Mouse (Mus musculus): Measurements from ENCODE around the gene Brd1.
"Not testable (repeated sequence)": the region's sequence is repeated elsewhere in the genome, so short reads cannot be mapped to it uniquely, and the experiment has no call there.

DNA sequence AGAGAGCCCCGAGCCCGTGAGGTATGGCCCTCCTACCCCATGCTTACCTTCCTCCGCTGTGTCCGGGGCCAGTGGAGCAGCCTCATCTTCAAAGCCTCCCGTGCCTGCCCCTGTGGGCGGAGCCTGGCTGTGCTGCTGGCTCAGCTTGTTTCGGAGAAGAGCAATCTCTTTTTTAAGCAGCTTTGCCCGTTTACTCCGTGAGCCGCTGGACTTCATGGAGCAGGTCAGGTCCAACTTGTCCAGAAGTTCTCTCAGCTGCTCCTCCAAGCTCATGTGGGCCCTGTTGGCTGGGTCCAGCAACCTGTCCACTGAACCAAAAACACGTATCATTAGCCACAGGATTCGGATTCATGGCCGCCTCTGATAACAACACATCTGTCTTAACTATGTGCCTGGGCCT is 27.0 kb downstream of the Brd1 start:
- not testable (repeated sequence) for TF ChIP-seq EP300, CTCF (IDR thresholded peaks at IDR 0.05; ENCODE audit: low read depth)
